Mouse (Mus musculus): ENCODE measurements around the gene Ppat.
"Not testable (repeated sequence)": the region's sequence is repeated elsewhere in the genome, so short reads cannot be mapped to it uniquely, and the experiment has no call there.

The Ppat gene

DNA sequence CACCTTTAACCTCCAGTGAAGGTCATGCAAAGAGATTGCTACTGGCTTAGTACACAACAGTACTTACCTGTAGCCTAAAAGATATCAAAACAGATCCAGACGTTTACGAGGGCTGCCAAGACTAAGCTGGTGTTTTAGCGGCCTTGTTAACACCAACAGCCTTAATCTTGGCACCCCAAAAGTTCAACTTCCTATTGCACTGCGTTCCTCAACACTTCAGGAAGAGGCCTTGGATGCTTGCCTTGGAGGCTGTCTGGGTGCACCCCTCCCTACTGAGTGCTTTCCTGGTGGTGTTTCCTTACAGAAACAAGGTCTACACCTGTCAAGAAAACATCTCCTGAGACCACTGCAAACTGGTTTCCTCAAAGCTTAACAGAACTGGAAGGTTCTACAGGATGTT lies 4.2 kb downstream of the Ppat start:
- DNase-seq = no peak

GRCm38 (mm10) chr5:76945678-76946033 lies 5.7 kb downstream of the Ppat start:
- no peak for DNase-seq

DNA sequence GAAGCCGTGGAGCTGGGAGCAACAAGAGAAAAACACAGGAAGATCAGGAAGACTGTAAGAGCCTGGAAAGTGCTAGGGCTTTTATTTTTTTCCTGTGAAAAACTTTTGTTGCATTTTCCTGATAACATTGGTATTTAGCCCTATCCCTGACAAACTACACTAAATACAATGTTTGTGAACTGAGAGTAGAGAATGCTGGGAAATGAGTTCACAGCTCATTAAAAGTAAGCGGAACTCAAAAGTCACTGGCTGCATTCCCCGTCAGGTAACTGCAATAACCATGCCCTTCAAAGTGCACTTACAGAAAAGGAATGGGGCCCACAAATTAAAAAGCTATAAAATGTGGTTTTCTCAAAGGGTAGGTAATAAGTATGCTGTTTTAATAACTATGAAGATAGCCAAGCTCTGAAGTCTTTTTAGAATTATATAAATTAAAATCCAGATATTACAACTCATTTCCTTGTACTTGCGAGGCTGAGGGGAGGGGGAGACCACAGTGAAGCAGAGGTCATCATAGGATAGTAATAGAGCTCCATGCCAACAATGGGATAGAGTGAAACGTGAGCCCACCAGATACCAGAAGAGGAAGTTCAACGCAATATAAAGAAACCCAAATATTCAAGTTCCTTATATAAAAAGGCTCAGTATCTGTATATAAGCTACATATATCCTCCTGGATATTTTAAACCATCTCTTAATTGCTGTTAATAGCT lies 6.3 kb downstream of the Ppat start:
- DNase-seq = no peak

DNA sequence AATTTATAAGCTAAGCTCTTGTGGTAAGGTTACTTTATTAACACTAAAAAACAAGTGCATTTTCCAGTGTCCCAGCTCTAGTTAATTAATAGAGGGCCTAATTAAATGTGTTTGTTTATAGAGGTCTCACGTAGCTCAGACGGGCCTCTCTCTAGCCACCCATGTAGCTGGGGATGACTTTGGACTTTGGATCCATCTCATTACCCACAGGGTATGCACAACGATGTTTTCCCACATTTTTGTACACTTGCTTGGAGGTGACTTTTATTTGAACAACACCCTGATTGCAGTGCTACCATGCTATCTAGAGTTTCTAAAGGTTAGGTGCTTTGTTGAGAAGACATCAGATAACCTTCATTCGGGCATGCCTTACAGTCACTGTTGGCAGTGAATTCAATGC lies 8.9 kb downstream of the Ppat start:
- DNase-seq = no peak

DNA sequence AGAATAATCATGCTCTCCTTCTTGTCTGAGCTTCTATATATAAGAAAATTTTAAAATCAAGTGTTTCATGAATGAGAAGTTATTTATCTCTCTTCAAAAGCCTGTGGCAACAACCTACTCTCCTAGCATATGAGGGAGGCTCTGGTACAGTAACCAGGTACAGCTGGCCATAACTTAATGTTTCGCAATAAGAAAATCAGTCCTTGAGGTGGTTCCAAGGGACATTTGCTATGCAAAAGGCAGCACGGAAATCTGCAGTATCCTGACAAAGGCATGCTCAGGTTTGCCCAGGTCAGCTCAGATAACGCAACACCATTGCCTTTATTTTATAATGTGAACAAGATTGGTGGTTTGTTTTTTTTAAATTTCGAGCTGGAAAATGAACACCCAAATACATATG lies 9.4 kb downstream of the Ppat start:
- no peak for DNase-seq

- DNase-seq = no peak
Observed at GRCm38 (mm10) chr5:76939717-76940116, 11.7 kb downstream of the Ppat start.

DNA sequence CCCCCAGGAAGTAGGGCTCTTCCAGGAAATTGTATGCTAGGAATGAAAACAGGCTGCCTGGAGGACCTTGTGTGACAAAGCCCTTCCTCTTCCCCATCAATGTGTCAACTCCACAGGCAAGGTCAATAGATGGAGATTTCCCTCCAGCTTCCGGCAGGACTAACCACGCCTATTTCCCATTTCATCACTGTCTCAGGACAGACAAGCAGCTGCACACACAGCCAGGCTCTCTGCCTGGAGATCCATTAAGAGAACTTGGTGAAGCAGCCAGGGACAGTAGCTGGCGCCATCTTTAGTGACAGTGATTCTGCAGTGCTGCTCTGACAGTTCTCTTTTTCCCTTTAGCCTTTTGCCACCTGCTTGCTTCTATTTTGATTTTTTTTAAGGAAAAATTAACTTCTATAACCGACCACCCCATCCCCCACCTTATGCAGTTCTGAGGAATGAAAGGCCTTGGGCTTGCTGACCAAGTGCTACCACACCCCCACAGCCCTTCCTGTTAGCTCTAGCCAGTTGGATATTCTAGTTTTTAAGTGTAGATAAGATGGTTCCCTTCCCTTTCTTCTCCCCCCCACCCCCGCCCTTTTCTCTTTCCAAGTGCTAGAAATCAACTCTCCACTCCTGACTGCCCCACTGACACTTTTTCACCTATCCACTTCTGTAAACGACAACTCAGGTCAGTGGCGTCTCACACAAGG lies 22.0 kb downstream of the Ppat start:
- no peak for DNase-seq

DNA sequence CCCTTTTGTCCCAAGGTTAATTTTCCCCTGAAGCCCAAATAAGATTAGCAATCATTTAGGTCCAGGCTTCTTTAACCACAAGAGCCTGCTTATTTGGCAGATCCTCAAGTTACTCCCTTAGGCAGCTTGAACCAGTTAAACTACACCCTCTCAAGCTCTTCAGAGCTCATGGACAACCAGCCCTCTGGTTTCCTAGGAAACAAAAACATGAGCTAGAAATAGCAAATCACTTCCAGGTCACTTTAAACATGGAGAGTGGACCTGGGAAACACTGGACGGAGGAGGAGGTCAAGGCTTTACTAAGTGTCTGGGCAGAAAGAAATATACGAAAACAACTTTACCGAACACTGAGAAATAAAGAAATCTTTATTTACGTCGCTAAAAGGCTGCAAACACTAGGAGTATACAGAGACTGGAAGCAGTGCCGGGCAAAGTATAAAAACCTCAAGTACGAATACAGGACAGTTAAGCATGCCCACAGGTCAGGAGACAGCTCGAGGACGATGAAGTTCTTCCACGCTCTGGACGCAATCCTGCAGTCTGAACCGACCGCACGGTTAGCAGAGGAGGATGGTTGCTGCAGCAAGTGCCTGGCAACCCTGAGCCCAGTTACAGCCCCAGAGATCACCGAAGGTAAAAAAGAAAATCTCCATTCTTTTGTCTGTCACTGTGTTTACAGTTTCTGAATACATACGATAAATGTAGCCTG lies 23.1 kb downstream of the Ppat start:
- peak; percentile 10 to 28 for DNase-seq

DNA sequence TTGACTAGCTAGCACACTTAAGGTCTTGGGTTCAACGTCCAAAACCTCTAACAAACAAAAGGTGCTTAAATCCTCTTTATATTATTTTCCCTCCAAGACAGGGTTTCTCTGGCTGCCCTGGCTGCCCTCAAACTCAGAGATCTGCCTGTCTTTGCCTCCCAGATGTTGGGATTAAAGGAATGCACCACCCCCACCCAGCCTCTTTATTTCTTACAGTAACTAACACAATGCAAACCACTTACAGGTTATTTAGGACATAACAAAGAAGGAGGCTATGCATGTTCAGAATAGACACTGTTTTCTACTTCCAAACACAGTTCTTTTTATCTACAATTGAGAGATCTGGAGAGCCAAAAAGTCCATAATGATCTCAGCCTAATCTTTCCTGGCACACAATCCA lies 27.1 kb downstream of the Ppat start:
- DNase-seq = no peak

- peak; percentile 74 to 86 for DNase-seq
Observed at GRCm38 (mm10) chr5:76923428-76923827, 27.9 kb downstream of the Ppat start.

DNA sequence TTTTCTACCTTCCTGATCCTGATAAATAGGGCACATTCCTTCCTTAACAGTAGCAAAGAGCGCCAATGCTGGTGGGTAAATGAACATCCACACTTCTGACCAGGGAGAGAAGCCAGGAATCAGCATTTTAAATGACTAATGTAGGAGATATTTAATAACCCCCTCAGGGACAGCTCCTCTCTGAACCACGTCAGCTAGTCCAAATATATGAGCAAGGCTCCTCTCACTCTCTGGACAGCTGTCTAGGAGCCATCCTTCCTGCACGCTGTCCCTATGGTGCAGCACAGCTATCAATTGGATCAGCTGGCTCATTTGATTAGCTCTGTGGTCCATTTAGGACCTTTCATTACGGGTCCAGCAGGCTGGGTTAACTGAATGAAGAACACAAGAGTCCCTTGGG lies 28.5 kb downstream of the Ppat start:
- DNase-seq = no peak

DNA sequence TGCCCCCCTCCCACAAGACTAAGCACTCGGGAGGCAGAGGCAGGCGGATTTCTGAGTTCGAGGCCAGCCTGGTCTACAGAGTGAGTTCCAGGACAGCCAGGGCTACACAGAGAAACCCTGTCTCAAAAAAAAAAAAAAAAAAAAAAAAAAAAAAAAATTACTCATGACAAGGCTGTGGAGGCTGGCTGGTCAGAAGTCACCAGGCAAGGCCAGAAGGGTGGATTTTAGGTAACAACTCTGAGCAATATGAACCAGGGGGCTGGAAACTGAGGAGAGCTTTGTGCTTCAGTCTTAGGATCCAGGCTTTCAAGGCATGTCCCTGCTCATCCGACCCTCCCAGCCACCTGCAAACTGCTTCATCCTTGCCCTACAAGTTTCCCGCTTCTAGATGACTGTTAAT lies 38.9 kb downstream of the Ppat start:
- not testable (repeated sequence) for DNase-seq

- no peak for DNase-seq
Observed at GRCm38 (mm10) chr5:76910807-76911206, 40.6 kb downstream of the Ppat start.

- DNase-seq = no peak
Observed at GRCm38 (mm10) chr5:76906155-76906499, 45.3 kb downstream of the Ppat start.

DNA sequence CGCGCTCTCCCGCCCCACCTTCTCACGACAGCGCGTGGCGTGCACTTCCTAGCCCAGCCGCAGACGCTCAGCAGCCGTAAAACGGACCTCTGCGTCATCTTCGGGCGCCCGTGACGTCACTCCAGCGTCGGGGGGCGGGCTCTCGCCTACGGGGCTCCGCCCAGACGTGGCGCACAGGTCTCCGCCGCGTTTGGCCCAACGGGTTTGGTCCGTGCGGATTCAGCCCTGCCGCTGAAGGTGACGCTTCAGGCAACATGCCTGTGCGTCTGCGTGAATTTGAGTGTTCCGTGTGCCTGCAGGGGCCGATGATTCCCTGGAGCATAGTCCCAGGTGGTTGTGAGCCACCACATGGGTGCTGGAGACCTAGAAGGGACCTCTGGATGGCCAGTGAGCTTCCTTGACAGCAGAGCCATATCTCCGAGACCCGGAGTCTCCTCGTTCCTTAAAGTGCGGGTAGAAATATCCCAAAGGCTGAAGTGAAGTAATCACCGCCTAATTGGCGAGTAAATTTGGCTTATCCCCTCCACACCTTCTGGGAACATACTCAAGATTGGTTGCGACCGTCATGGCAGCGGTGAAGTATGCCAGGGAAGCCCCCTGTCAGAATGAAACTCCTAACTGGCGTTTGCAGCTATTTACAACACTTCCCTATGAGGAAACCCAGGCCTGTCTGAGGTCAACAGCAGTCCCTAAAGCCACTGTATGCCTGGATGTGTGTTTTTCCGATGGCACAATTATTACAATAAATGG lies 45.8 kb downstream of the Ppat start, which contains the start of gene Aasdh:
Aasdh (minus strand) TSS at position 110 of the 750 bp plus-strand sequence.
- peak; percentile 98 to 99 for DNase-seq

DNA sequence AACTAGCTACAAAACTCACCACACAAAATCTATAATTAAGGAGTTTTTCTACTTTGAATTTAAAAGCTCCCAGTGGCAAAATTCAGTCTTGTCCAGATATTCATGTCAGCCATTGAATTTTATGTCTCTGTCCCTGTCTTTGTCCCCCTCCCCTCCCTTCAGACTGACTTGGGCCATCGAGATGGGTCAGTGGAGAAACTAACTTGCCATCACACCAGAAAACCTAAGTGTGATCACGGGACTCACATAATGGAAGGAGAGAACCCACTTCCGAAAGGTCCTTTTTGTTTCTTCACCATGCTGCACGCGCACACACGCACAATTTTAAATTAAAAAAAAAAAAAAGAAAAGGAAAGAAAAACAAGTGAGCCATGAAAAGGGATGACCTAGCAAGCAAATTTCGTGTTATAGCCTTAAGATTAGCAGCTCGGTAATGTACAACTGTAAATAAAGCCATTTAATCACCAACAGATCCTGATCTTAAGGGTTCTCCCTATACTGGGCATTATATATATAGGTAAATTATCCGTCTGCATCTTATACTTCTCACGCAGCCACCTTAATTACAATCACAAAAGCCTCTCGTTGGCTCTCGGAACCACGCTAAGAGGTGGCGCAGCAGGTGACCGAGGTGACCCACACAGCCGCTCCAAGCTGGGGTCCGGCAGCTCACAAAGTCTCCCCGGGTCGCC lies 46.5 kb downstream of the Ppat start:
- peak; percentile 7 to 13 for DNase-seq

GRCm38 (mm10) chr5:76902131-76902530 lies 49.2 kb downstream of the Ppat start:
- DNase-seq = no peak

DNA sequence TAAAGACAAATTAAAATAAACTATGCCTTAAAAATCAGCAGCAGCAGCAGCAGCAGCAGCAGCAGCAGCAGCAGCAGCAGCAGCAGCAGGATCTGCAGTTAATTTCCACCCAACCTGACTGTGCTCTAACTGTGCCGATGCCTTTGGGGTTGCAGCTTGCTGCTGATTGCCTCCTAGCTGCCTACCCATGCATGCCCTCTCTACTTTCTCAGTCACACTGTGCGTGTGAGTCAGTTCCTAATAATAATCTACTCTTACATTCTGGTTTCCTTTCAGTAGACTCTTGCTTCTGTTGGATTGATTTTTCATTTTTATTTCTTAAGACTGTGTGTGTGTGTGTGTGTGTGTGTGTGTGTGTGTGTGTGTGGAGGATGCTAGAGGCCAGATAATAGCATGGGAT lies 58.3 kb downstream of the Ppat start:
- no peak for DNase-seq

DNA sequence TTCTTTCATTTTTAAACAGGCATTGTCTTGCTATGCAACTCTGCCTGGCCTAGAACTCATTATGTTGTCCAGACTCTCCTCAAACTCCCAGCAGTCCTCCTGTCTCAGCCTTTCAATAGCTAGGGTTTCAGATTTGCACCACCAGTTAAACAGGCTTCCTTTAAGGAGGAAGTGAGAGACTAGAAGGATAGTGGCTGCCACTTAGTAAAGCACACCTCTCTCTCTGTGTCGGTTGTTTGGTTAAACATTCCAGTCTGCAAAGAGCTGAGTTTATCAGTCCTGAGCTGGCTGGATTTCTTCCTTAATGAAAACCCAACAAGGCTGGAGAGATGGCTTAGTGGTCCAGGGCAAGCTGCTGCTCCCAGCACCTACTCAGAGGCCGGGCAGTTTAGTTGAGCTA lies 58.8 kb downstream of the Ppat start:
- no peak for DNase-seq

GRCm38 (mm10) chr5:76887011-76887410 lies 64.4 kb downstream of the Ppat start:
- no peak for DNase-seq

DNA sequence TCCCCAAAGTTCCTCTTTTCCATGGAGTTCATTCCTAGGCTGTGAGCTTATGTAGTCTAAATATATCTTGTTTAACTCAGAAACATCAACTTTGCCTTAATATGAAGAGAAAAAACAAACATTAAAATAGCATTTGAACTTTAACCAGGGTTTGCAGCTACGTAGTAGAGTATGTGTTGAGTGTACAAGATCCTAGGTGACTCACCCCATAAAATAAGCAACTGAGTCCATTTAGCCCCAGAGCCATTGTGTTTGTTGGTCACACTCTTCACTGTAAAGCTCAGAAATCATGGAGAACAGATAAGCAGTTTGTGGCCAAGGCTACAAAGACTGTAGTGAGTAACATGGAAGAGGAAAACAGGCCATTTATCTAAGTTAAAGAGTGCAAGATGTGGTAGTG lies 67.3 kb downstream of the Ppat start:
- no peak for DNase-seq

GRCm38 (mm10) chr5:76876106-76876758 lies 75.1 kb downstream of the Ppat start:
- DNase-seq = no peak
